Mouse (Mus musculus) embryonic facial prominence, embryonic 11.5 days (tissue): Measurements from ENCODE around the gene Nuak1. TPM values are rescaled to one million over a fixed set of nuclear protein-coding genes. Genes with fewer than 3 reads are reported as not detected.

Experiments used
- ATAC-seq: fragments of 200-750 bp; cut with Nextera tagmentation; replicated peaks from 2 replicates; pipeline ENCODE4 v1.8.0; 2017; ENCODE audit warnings: low read depth; ENCODE audit not compliant: insufficient number of reproducible peaks, low FRiP score, low TSS enrichment
- DNase-seq: peaks from one replicate; pipeline ENCODE4 v3.0.0-alpha.2; 2015; ENCODE audit warnings: low spot score
- H3K27ac ChIP-seq: fragments of 300-500 bp; sonication (generic); replicated peaks from 2 replicates; pipeline ENCODE4 v1.5.1; 2014; ENCODE audit warnings: mild to moderate bottlenecking, low read depth, low read length, control low read depth
- H3K27me3 ChIP-seq: fragments of 300-500 bp; sonication (generic); 2 replicates; pipeline ENCODE4 v1.6.1; 2014; ENCODE audit warnings: mild to moderate bottlenecking, low read length, moderate library complexity, mixed read lengths; ENCODE audit not compliant: control insufficient read depth, insufficient read depth
- H3K36me3 ChIP-seq: fragments of 300-500 bp; sonication (generic); replicated peaks from 2 replicates; pipeline ENCODE4 v1.6.1; 2014; ENCODE audit warnings: low read depth, mild to moderate bottlenecking, low read length, moderate library complexity, mixed read lengths; ENCODE audit not compliant: control insufficient read depth, insufficient read depth
- H3K4me1 ChIP-seq: fragments of 300-500 bp; sonication (generic); 2 replicates; pipeline ENCODE4 v1.6.1; 2014; ENCODE audit warnings: low read length, mixed read lengths; ENCODE audit not compliant: control insufficient read depth, insufficient read depth
- H3K4me2 ChIP-seq: fragments of 300-500 bp; sonication (generic); 2 replicates; pipeline ENCODE4 v1.6.1; 2014; ENCODE audit warnings: low read depth, mild to moderate bottlenecking, control low read depth, low read length, moderate library complexity
- H3K4me3 ChIP-seq: fragments of 300-500 bp; sonication (generic); 2 replicates; pipeline ENCODE4 v1.5.1; 2014; ENCODE audit warnings: low read depth, low read length, control low read depth
- H3K9ac ChIP-seq: fragments of 300-500 bp; sonication (generic); replicated peaks from 2 replicates; pipeline ENCODE4 v1.6.1; 2014; ENCODE audit warnings: mild to moderate bottlenecking, control low read depth, low read length
- H3K9me3 ChIP-seq: fragments of 300-500 bp; sonication (generic); replicated peaks from 2 replicates; pipeline ENCODE4 v1.6.1; 2016; ENCODE audit warnings: mild to moderate bottlenecking, low read length, inconsistent platforms, mixed read lengths; ENCODE audit not compliant: control insufficient read depth
- WGBS: fragments of 180-500 bp; shearing (Covaris S2); extraction: QIAGEN DNeasy Blood & Tissue Kit; methylation state at CpG from one replicate; pipeline ENCODE4 v1.1.7; 2014; 5-methylcytosine and 5-hydroxymethylcytosine counted together
- polyA plus RNA-seq: library from polyadenylated mRNA; unstranded; fragments of >200 nt; fragmentation: Nextera tagmentation; extraction: Ambion mirVana; gene quantifications from 2 replicates; pipeline ENCODE4 v1.2.1, GENCODE M21; 2014

The Nuak1 gene
- polyA plus RNA-seq, 1 experiment from 2014 or later = 4.6 TPM

DNA sequence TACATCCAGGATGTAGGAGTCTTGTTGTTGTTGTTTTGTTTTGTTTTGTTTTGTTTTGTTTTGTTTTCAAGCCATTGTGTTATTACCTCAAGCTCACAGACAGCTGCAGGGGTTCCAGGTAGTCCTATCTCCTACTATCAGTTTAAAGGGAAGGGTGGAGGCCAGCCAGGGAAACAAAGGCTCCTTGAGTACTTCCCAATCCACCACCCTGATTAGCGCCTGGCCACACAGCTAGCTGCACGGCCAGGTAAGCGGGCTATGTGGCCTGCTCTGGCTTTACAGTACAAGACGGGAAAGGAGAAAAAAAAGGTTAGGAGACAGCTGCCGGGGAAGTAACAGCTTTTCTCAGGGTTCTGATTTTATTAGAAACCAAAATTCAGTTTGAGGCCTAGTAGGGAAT lies 17.7 kb upstream of the Nuak1 start:
- Histone ChIP-seq H3K9me3 (no peaks in the 10 kb centered on the region), H3K9ac (0 out of 2 replicates have a peak overlapping the region, but pooled peaks have one; percentile 6), H3K27me3 (no peaks in the 10 kb centered on the region), H3K27ac (no peak overlapping the region), H3K4me2 (no peak overlapping the region), H3K36me3 (no peaks in the 10 kb centered on the region), H3K4me1 (no peaks in the 10 kb centered on the region), H3K4me3 (no peak overlapping the region)
- DNase-seq = no peak
- ATAC-seq = no peak
- WGBS = 80% methylated on average over 5 of the region's 5 CpGs

DNA sequence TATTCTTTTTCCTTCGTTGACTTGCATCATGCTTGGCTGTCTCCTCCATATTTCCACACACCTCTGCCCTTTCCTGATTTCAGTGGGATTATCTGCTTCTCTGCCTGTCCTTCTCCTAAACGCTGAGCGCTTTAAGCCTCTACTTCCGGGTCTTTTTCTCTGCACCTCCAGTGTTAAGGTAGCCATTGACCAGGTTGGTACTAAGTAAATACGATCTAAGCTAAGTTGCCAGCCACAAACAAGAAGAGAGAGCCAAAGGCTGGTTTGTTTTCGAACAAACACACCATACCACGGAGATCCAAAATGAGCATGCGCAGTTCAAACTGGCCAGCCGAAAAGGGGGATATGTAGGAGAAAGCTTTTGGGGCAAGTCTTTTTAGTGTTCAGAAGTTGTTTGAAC lies 17.1 kb upstream of the Nuak1 start:
- Histone ChIP-seq H3K9me3 (no peaks in the 10 kb centered on the region), H3K4me1 (no peaks in the 10 kb centered on the region), H3K4me2 (no peak overlapping the region), H3K27me3 (no peaks in the 10 kb centered on the region), H3K27ac (no peak overlapping the region), H3K9ac (no peak overlapping the region), H3K4me3 (no peak overlapping the region), H3K36me3 (no peaks in the 10 kb centered on the region)
- ATAC-seq = no peak
- DNase-seq = no peak
- WGBS = 85% methylated on average over 9 of the region's 9 CpGs

DNA sequence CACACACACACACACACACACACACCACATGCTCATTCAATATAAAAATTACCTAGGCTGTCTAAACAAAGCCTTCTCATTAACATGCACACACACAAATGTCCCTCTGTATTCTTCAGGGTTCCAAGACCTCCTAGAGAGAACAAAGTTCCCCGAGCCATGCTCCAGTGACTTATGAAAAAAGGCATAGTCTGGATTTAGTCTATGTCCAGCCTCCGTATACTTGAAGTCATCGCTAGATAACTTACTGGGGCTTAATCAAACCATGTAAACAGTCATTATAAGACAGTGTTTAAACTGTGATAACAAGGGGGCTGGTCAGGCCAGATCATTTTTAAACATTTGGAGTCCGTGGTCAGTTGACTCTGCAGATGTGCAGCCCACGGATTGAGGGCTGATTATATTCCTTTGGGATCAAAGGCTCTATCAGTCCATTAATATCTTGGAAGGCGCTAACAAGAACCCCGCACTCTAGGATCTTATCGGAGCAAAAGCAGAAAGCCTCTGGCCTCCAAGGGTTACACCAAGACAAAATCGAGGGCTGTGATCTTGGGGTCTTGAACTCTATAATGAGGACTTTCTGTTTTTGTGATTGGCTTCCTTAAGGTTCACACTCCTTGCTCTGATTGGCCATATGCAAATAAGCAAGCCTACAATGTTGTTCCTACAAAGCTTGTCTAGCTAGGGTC lies 16.4 kb upstream of the Nuak1 start:
- Histone ChIP-seq H3K4me3 (no peak overlapping the region), H3K27me3 (no peaks in the 10 kb centered on the region), H3K9ac (no peak overlapping the region), H3K9me3 (no peaks in the 10 kb centered on the region), H3K4me1 (no peaks in the 10 kb centered on the region), H3K4me2 (no peak overlapping the region), H3K27ac (no peak overlapping the region), H3K36me3 (no peaks in the 10 kb centered on the region)
- DNase-seq = no peak
- ATAC-seq = no peak
- WGBS = 70% methylated on average over 9 of the region's 9 CpGs

DNA sequence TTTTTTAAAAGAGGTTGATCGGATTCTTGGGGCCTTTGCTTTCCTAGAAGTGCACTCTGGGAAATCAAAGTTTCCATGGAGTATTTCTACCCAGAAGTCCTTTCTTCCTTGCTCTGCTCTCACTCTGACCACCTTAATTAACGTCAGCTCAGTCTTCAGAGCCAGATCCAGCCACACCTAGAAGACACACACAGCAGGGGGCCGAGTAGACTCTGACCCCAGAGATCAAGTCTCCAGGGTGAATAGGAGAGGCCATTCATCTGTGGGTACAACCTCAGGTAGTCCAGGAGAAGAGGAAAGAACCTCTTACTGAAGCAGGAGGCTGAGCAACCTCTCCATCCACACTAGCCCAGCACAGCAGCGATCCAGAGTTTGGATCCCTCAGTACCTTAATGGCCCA lies 11.5 kb upstream of the Nuak1 start:
- H3K4me2 ChIP-seq = no peak overlapping the region
- no peak overlapping the region for H3K9ac ChIP-seq
- no peak for ATAC-seq
- no peaks in the 10 kb centered on the region for H3K9me3 ChIP-seq
- no peak for DNase-seq
- no peak overlapping the region for H3K4me3 ChIP-seq
- WGBS = 57% methylated on average over 4 of the region's 4 CpGs
- no peaks in the 10 kb centered on the region for H3K4me1 ChIP-seq
- no peaks in the 10 kb centered on the region for H3K36me3 ChIP-seq
- H3K27me3 ChIP-seq = no peaks in the 10 kb centered on the region
- no peak overlapping the region for H3K27ac ChIP-seq

DNA sequence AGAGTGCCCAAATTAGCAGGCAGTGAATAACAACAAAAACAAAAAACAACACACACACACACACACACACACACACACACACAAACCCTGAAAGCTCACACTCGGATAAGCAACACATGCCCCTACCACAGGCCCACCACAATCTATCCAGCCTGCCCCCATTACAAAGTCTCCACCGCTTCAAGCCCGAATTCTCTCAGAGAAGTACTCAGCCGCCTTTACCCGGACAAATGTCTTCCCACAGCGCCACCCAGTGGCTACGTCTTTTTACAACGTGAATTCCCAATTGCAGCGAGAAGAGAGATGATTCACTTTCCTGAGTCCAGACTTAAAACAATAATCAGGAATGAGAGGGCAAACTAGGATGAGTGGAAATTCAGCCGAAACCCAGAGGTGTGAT lies 10.3 kb upstream of the Nuak1 start:
- Histone ChIP-seq H3K9ac (no peak overlapping the region), H3K27ac (no peak overlapping the region)
- 2% methylated on average over 10 of the region's 10 CpGs for WGBS

DNA sequence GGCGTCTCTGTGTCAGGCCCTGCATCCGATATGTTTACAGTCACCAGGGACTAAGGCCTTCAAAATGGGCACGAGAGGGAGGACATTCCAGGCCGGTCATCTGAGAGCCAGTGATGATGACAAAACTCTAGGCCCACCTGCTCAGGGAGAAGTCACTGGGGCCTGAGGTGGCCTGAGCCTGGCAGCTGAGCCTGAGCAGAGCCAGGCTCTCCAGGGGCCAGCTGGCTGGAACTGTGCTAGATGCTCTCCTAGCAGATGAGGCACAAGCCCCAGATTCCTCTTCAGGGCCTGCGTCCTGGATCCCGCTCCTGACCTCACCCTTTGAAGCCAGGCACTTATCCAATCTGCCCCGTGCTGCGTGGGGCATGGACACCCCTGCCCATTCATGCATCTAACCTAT lies 9.3 kb upstream of the Nuak1 start:
- ATAC-seq (0 out of 2 replicates have a peak, but pooled peaks have one; percentile 26), DNase-seq (no peak)
- Histone ChIP-seq H3K27ac (no peak overlapping the region), H3K27me3 (no peaks in the 10 kb centered on the region), H3K9ac (no peak overlapping the region), H3K9me3 (no peaks in the 10 kb centered on the region), H3K36me3 (no peaks in the 10 kb centered on the region), H3K4me1 (no peaks in the 10 kb centered on the region), H3K4me2 (no peak overlapping the region), H3K4me3 (no peak overlapping the region)
- 75% methylated on average over 8 of the region's 8 CpGs for WGBS

More for the DNA sequence above, 10.3 kb upstream of the Nuak1 start:
- DNase-seq = peak; percentile 93
- Histone ChIP-seq H3K4me1 (no peaks in the 10 kb centered on the region), H3K9me3 (no peaks in the 10 kb centered on the region), H3K4me2 (no peak overlapping the region), H3K4me3 (no peak overlapping the region), H3K27me3 (no peaks in the 10 kb centered on the region), H3K36me3 (no peaks in the 10 kb centered on the region)
- no peak for ATAC-seq

DNA sequence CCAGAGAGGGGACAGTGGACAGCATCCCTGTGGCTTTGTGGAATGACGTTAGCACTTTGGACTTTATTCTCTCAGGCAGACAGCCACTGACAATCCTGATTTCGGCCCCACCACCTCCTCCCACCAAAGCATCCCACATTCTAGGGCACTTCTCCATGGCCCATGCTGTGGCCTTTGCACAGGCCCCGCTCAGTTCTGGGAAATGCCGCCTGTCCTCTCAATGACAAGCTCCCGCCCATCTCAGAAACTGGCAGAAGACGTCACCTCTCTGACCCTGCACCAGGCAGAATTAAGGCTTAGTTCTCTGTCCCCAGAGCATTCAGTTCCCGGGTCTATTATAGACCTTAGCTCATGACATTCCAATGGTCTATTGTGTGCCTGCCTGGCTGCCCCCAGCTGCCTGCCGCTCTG lies 7.0 kb upstream of the Nuak1 start:
- no peaks in the 10 kb centered on the region for H3K9me3 ChIP-seq
- ATAC-seq = peak; percentile 69
- H3K9ac ChIP-seq = no peak overlapping the region; the same call in 1 of the 2 replicates
- H3K4me3 ChIP-seq = no peak overlapping the region
- 0 out of 2 replicates have a peak overlapping the region, but pooled peaks have one; percentile 32 for H3K27ac ChIP-seq
- DNase-seq = peak; percentile 60
- no peak overlapping the region for H3K4me2 ChIP-seq
- no peaks in the 10 kb centered on the region for H3K27me3 ChIP-seq
- WGBS = 18% methylated on average over 8 of the region's 8 CpGs
- H3K4me1 ChIP-seq = no peaks in the 10 kb centered on the region
- H3K36me3 ChIP-seq = no peaks in the 10 kb centered on the region

DNA sequence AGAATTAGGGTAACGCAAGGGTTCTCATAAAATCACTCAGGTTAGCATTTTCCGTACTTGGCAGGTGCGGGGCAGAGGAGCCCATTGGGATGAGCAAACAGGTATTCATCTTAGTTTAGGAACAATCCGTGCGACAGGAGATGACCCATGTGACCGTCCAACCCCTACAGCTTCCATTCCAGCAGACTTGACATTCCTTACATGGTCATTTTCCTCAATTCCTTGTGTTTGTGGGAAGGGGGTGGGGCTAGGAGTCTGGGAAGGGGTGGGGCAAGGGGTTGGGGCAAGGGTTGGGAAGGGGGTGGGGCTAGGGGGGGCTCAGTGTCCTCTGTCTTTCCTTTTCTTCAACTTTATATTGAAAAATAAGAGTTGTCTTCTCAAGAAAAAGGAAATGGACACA lies 6.3 kb upstream of the Nuak1 start:
- DNase-seq (no peak), ATAC-seq (no peak)
- no peaks in the 10 kb centered on the region for H3K4me1 ChIP-seq
- no peaks in the 10 kb centered on the region for H3K9me3 ChIP-seq
- no peaks in the 10 kb centered on the region for H3K27me3 ChIP-seq
- H3K36me3 ChIP-seq = no peaks in the 10 kb centered on the region
- no peak overlapping the region for H3K4me2 ChIP-seq
- H3K27ac ChIP-seq = no peak overlapping the region
- H3K9ac ChIP-seq = no peak overlapping the region
- no peak overlapping the region for H3K4me3 ChIP-seq
- 80% methylated on average over 6 of the region's 6 CpGs for WGBS
